Mouse (Mus musculus): ENCODE measurements around the gene Sfta2.

Gene Sfta2

DNA sequence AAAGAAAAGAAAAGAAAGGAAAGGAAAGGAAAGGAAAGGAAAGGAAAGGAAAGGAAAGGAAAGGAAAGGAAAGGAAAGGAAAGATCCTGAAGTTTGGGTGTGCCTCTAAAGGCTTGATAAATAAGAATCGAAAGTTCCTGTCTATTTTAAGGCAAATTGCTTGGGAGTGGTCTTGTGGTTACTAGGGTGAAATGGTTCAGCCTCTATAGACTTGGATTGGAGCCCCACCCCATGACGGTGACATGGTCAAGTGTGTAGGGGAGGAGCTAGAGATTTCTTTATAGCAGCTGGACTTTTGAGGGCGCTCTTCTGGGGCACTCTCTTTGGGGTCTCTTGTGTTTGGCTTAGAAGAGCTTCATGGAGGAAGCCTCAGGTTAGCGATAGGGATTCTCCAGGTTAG, 7.6 kb upstream of the Sfta2 start:
- DNase-seq = no peak

DNA sequence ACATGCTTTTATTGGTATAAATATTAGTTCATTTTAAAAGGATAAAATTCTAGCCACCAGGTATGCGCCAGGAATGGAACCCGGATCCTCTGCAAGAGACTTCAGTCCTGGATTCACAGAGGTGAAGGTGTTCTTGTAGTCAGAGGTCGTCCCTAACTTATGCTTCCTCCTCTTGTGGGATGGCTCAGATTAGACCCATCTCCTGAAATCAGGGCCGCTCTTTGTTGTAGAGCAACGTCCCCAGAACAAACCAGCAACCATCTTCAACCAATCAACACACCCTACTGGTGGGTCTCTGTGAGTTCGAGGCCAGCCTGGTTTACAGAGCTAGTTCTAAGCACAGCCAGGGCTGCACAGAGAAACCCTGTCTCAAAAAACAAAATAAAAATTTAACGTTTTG, 6.9 kb upstream of the Sfta2 start:
- no peak for DNase-seq

DNA sequence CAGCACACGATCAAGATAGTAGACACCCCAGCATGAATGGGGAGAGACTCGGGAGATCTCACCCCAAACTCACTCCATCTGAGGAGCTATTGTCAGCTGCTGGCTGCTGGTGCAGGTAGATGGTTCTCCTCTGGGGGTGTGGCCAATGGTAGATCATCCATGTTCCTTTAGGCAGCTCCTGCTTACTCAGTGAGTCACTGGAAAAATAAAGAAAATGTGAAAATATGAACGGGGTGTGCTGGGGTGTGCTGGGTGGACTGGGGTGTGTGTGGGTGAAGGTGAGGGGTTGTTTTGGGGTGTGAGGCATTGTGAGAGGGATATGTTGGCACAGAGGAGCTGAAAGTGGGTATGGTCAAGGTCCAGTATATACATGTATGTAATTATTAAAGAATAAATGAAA, 4.0 kb upstream of the Sfta2 start:
- no peak for DNase-seq

GRCm38 (mm10) chr17:35601736-35602354, 496 bp downstream of the Sfta2 start:
- DNase-seq = no peak

DNA sequence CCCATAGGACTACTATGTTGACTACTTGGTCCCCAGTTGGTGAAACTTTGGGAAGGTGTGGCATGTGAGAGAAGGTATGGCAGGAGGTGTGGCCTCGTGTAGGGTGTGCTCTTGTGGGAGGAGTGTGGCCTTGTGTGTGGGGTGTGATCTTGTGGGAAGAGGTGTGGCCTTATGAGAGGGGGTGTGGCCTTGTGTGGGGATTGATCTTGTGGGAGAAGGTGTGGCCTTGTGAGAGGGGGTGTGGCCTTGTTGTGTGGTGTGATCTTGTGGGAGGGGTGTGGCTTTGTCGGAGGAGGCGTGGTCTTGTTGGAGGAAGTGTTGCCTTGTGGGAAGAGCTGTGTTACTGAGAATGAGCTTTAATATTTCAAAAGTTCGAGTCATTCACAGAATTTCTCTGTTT, 15.8 kb downstream of the Sfta2 start:
- no peak for DNase-seq

- DNase-seq = no peak
Observed at GRCm38 (mm10) chr17:35626537-35626936, 25.2 kb downstream of the Sfta2 start, which contains the start of gene Gm9573. Gm9573 (minus strand) TSS chr17:35626637.

DNA sequence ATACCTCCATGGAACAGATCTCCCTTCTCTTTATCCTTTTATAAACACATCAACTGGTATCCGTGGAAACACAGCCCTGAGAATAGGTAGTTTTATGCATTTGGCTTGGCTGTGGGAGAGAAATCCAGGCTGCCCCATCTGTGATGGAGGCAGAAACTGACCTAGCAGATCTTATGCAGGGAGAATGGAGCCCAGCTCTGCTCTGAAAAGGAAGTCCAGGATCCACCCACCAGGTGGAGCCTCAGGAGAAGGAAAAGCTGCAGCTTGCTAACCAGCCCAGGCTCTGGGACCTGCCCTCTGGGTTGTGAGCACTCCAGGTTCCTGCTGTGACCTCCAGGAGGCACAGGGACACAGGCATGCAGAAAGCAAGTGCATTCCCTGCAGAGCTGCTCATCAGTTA, 32.6 kb downstream of the Sfta2 start:
- peak; percentile 46 to 75 for DNase-seq

DNA sequence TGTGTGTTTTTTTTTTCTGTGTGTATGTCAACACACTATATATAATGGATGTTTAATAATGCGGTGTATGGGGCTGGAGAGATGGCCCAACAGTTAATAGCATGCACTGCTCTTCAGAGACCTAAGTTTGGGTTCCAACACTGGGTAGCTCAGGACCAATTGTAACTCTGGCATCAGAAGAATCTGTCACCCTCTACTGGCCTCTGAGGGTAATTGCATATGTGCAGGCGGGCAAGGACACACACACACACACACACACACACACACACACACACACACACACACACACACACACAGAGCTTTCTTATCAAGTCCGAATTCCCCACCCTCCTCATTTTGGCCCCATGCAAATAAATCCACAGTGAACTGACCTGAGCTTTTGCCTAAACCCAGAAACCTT, 33.9 kb downstream of the Sfta2 start:
- no peak for DNase-seq

GRCm38 (mm10) chr17:35635699-35636111, 34.4 kb downstream of the Sfta2 start:
- peak; percentile 69 to 84 for DNase-seq

GRCm38 (mm10) chr17:35636363-35636762, 35.0 kb downstream of the Sfta2 start:
- DNase-seq = peak; percentile 23 to 60

DNA sequence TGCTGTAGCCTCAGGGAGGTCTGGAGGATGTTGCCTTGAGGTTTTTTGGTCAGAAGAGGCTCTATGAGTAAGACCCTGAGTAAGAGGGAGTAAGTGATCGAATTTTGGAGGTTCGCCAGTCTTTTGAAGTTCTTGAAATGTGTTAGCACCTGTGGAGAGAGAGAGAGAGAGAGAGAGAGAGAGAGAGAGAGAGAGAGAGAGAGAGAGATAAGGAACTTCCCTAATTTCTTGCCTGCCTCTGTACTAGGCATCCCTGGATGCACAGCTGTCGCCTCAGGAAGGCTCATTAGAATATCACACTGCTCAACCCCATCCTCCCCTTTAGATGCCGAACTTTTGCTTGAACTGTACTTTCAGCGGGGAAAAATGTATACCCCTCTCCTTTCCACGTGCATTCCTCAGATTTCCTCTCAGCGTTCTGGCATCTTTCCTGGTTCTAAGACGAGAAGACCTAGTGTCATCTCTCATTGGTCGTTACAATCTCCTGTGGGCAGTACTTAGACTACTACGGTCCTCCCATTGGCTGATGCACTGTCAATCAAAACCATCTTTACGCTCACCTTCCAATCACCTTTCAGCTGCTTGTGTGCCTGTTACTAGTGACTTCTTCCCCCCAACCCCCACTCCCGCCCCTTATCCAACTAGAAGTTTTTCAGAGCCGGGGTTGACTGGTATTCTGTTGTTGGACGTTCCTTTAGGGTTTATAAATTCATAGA, 37.3 kb downstream of the Sfta2 start:
- DNase-seq = peak; percentile 57 to 61

DNA sequence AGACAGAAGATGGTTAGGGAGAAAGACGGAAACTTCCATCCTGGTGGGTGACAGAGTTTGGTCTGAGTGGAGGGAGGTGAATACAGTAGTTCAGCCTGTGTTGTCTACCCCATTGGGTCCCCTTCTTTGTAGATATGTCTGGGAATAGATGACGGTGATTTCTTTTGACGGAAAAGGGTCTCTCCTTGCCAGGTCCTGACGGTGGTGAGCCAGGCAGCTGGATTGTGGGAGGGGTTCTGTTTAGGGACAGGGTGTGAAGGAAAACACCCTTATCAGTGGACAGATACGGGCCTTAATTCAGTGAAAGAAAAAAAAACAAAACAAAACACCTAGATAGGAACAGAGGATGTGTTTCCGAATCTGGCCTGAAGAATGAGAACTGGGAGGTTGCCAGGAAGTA, 38.0 kb downstream of the Sfta2 start:
- no peak for DNase-seq

DNA sequence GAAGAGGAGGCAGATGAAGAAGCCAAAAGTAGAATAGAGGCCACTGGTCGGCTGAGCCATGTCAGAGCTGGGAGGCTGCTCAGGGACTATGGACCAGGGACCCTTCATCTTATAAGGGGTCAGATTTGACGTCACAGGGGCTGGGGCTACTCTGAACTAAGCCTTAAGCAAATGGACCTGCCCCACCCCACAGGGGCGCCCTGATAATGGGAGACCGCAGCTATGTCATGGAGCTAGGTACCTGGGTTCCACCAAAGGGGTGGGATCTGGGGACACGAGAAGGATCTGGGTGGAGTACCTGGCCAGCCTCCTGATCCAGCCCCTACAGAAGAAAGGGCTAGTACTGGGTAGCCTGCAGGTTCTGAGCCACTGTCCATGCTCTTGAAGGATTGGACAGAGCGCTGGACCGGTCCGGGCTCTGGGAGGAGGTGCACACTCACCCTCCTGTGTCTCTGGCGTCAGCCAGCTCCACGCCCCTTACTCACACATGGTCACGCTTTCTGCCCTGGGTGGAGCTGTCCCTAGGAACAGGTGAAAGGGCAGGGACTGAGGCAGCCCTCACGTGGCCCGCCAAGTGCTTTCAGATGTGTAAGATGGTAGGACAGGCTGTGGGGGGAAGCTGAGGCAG, 42.4 kb downstream of the Sfta2 start, which contains the start of gene Mucl3:
Gene Mucl3 (minus strand): TSS at position 87 of the 628 bp plus-strand sequence.
- DNase-seq = no peak

DNA sequence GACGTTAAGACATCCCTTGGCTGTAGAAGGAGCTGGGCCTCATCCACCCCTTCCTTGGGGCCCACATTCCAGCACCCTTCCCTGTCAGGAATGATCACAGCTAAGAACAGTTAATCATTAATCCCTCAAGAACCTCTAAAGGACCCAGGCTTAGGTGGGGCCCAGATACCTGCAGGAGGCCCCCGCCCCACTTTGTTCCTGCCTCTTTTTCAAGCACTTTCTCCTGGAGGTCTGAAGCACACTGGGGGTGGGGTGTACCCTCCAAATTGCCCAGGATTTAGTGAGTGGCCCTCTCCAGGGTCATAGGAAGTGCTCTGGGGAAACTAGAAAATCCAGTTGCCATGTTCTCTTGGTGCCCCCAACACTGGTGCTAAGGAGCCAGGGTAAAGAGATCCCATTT, 48.1 kb downstream of the Sfta2 start:
- peak; percentile 38 to 46 for DNase-seq

- no peak for DNase-seq
Observed at GRCm38 (mm10) chr17:35653086-35653485, 51.7 kb downstream of the Sfta2 start.

GRCm38 (mm10) chr17:35665957-35666515, 64.7 kb downstream of the Sfta2 start:
- DNase-seq = peak; percentile 53 to 69

DNA sequence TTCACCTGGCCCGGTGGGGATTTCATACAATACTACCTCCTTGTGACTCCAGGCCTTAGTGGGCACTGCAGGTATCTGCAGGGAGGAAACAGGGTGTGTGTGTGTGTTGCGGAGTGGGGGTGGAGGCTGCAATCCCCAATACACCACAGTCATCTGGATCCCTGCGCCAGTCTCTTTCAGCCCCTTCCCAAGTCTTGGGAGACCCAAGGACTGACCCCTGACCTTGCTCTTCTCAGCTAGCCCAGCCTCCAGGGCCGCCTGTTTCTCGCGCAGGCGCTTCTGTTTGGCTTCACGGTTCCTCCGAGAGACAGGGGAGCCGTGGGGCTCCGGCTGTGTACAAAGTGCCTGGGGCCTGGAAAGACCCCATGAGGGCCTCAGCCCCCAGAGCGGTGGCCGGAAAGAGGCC, 65.5 kb downstream of the Sfta2 start:
- no peak for DNase-seq

DNA sequence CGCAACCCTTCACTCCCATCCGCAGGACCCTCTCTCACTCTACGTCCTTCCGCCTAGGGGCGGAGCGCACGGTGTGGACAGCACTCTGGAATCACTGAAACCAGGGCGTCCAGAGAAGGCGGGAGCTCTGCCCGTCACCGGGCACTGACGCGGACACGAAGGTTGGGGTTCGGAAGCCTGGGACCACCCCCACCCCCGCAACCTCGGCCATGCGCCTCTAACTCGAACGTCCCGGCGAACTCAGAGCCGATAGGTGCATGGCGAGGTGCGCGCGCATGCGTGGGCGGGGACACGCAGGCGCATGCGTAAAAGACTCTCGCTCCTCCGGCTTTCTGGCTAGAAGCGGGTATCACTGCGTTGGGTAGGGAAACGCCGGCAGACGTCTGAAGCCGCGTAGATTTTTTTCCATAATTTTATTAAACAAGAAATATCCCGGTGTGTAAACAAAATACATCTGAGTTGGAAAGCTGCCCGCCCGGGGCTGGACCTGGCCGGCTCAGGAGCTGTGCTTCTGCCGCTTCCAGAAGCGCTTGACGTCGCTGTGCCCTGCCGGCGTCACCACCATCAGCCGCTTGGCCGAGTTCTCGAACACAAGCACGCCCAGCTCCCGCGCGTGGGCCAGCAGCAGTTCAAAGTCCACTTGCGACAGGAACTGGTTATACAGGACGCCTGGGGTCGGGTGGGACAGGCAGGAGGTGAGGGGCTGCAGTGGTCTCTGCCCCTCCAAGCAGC, 66.2 kb downstream of the Sfta2 start, which contains the start of gene Vars2:
Gene Vars2 (minus strand): TSS at position 259 of the 732 bp plus-strand sequence.
- DNase-seq = peak; percentile 97 to 98

DNA sequence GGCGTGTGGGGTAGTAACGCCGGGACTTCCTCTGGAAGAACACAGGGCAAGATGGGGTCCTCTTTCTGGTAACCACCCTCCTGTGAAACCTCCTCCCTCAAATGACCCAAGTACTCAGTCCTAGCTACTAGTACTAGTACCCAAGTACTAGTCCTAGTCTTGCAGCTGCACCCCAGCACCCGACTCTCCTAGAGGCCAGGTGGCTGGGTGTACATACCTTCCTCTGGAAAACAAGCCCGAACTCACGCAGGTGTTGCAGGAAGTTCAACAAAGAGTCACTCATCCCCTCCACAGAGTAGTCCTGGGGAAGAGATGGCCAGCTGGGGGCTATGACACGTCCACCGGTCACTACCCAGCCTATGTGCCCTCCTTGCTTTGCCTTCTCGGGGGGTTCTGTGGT, 68.4 kb downstream of the Sfta2 start:
- no peak for DNase-seq

GRCm38 (mm10) chr17:35671846-35672245, 70.5 kb downstream of the Sfta2 start:
- DNase-seq = no peak

- DNase-seq = no peak
Observed at GRCm38 (mm10) chr17:35672527-35672926, 71.2 kb downstream of the Sfta2 start.

- DNase-seq = peak; percentile 92 to 97
Observed at GRCm38 (mm10) chr17:35673416-35674035, 72.2 kb downstream of the Sfta2 start, which contains the start of gene Gtf2h4. Gtf2h4 (minus strand) TSS chr17:35673739.

All from kidney, postnatal 36 days (tissue).